Mouse (Mus musculus): ENCODE results near the gene Olfr390. TPM values are rescaled to one million over a fixed set of nuclear protein-coding genes. Genes with fewer than 3 reads are reported as not detected.

Olfr390 gene
- total RNA-seq (2021): not detected

GRCm38 (mm10) chr11:73782664-73783063 lies at the start of gene Olfr390:
Gene Olfr390, plus strand, starts transcription at chr11:73782964.
- no peak for DNase-seq

- no peak for DNase-seq
Measured at GRCm38 (mm10) chr11:73759115-73759514, 23.6 kb upstream of the Olfr390 start.

GRCm38 (mm10) chr11:73780613-73781012 lies 2.2 kb upstream of the Olfr390 start, which contains the start of gene Olfr389:
Gene Olfr389, minus strand, starts transcription at chr11:73780713.
- DNase-seq: no peak

- DNase-seq: no peak
Measured at GRCm38 (mm10) chr11:73802952-73803351, 20.2 kb downstream of the Olfr390 start, which contains the start of gene Olfr391-ps. Gene Olfr391-ps, minus strand, starts transcription at chr11:73803052.

- DNase-seq: no peak
Measured at GRCm38 (mm10) chr11:73816949-73817348, 34.2 kb downstream of the Olfr390 start, which contains the start of gene Olfr392. Gene Olfr392, minus strand, starts transcription at chr11:73817049.

Other genes with a start within 250 kb of the Olfr390 start
- gene Olfr385, start 190.0 kb upstream of the Olfr390 start, total RNA-seq (2021): not detected
- gene Olfr384, start 184.4 kb upstream of the Olfr390 start, total RNA-seq (2021): not detected
- not detected for gene Zfp735, start 94.2 kb upstream of the Olfr390 start, total RNA-seq (2021)
- gene Olfr389, start 2.3 kb upstream of the Olfr390 start, total RNA-seq (2021): not detected
- not detected for gene Olfr391-ps, start 20.1 kb downstream of the Olfr390 start, total RNA-seq (2021)
- gene Olfr392, start 34.1 kb downstream of the Olfr390 start, total RNA-seq (2021): not detected
- gene Olfr393, start 68.5 kb downstream of the Olfr390 start, total RNA-seq (2021): not detected
- gene Olfr394, start 107.8 kb downstream of the Olfr390 start, total RNA-seq (2021): not detected
- gene Olfr395, start 126.3 kb downstream of the Olfr390 start, total RNA-seq (2021): not detected
- gene Olfr23, start 153.7 kb downstream of the Olfr390 start, total RNA-seq (2021): not detected
- gene Olfr397, start 177.9 kb downstream of the Olfr390 start, total RNA-seq (2021): not detected
- not detected for gene Olfr398, start 207.4 kb downstream of the Olfr390 start, total RNA-seq (2021)

Data from layer of hippocampus, postnatal 36 days (tissue).